Mouse (Mus musculus) CD4-positive, CD25-positive, alpha-beta regulatory T cell, adult 2 months (primary cell): ENCODE measurements around the gene Olfr824.
"Not testable (repeated sequence)": the region's sequence is repeated elsewhere in the genome, so short reads cannot be mapped to it uniquely, and the experiment has no call there.

Experiments used
- DNase-seq: peaks from one replicate; pipeline ENCODE4 v3.0.0-alpha.2; 2012; ENCODE audit warnings: low read depth, low spot score

Gene Olfr824

GRCm38 (mm10) chr10:130129900-130130299, at the start of gene Olfr824:
TSS of gene Olfr824 (minus strand) at chr10:130130000.
- not testable (repeated sequence) for DNase-seq

DNA sequence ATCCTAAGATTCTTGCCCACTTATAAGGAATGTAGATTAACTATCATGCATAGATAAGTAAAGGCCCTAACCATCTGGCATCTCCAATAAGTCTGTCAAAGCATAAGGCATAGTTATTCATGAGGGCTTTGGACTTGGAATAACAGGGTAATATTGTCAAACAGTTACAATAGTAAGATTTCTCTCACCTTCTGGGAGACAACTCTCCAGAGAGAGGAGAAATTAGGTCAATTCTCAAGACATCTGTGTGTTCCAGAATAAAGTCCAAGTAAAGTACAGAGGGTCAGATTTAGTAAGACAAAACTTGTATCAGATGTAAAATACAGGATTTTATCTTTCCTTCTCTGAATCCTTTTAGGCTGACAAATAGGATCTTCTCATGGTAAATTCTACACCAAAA, 36.9 kb upstream of the Olfr824 start, which contains the start of gene Olfr825:
Gene Olfr825 (minus strand): TSS at position 101 of the 400 bp plus-strand sequence.
- no peak for DNase-seq

- no peak for DNase-seq
These were observed 35.4 kb upstream of the Olfr824 start for GRCm38 (mm10) chr10:130165196-130165595.

- no peak for DNase-seq
These were observed 14.3 kb upstream of the Olfr824 start for GRCm38 (mm10) chr10:130144121-130144520.

DNA sequence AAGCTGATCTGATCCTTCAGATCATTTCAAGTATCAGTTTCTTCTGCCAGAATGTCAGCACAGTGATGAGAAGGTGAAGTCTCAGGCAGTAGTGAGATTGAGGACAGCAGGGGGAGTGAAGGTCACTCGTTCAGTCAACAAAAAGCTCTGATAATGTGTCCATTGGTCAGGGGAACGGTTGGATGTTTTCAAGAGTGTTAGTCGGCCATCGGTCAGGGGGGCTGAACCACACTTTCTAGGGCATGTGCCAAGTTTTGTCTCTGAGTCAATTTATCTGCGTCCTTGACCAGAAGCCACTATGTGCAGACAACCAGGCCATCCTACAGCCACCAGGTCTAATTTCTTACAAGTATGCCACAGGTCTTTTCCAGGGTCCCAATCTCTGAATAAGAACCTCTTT, 12.7 kb upstream of the Olfr824 start:
- not testable (repeated sequence) for DNase-seq

DNA sequence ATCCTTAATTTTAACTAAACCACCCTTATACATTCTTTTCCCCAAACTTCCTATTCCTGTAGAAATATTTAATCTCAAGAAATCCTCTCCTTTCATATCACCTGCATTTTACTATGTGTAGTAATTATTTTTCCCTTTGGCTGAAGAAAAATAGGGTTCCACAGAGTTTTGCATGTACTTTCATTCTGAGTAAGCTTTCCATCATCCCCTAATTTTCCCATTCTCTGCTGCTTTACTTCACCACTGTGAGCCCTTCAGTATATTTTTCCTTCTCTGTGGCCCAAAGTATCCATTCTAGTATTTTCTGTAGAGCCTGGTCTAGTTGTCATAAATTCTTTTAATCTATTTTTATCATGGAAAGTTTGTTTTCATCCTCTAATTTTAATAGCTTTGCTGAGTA, 5.0 kb upstream of the Olfr824 start:
- no peak for DNase-seq

- not testable (repeated sequence) for DNase-seq
These were observed 13.8 kb downstream of the Olfr824 start for GRCm38 (mm10) chr10:130116045-130116444.

GRCm38 (mm10) chr10:130115283-130115682, 14.5 kb downstream of the Olfr824 start, which contains the start of gene Olfr823:
TSS of gene Olfr823 (minus strand) at chr10:130115383.
- DNase-seq: not testable (repeated sequence)

GRCm38 (mm10) chr10:130096104-130096503, 33.7 kb downstream of the Olfr824 start:
- DNase-seq: peak; percentile 1

DNA sequence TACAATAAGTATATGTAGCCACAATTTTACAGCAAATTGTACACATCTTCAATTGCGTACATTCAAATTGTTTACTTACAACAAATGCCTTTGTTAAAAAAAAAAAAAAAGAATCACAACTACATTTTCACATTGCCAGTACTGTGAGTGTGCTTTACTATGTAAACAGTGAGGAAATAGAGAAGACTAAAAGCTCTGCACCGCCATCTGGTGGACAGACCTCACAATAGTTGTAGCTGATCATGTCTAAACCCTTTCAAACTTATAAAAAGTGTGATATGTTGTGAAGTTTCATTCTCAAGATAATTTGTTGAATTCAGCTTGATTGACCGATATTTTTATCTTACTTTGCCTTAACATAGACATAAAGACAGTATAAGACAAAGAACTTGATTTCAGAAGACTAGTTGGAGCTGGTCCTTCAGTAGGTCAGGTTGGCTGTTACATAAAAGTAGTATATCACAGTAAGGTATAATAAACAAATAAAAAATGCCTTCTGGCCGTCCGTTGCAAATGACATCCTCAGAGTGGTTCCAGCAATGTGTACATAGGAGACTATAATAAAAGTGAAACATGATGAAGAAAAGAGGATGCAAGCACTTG, 36.9 kb downstream of the Olfr824 start:
- DNase-seq: peak; percentile 33
